Mouse (Mus musculus) splenic B cell, adult 2 months (primary cell): ENCODE measurements at regions not wholly inside any gene's neighbourhood (a gene's known extent, or its start where the extent isn't known, plus 50 kb on each side); places are given as distances from the start of the nearest gene placed in this dataset.

Source experiments
- DNase-seq: peaks from one replicate; pipeline ENCODE4 v3.0.0-alpha.2; 2011; ENCODE audit warnings: low read depth, low spot score
- H3K27me3 ChIP-seq: 2 replicates; pipeline ENCODE4 v1.6.1; 2012; ENCODE audit warnings: mild to moderate bottlenecking, low read length, moderate library complexity, mixed read lengths; ENCODE audit not compliant: control insufficient read depth, poor library complexity, insufficient read depth, severe bottlenecking
- H3K36me3 ChIP-seq: 2 replicates; pipeline ENCODE4 v1.6.1; 2012; ENCODE audit warnings: mild to moderate bottlenecking, low read length, moderate library complexity, mixed read lengths; ENCODE audit not compliant: control insufficient read depth, poor library complexity, insufficient read depth, severe bottlenecking

DNA sequence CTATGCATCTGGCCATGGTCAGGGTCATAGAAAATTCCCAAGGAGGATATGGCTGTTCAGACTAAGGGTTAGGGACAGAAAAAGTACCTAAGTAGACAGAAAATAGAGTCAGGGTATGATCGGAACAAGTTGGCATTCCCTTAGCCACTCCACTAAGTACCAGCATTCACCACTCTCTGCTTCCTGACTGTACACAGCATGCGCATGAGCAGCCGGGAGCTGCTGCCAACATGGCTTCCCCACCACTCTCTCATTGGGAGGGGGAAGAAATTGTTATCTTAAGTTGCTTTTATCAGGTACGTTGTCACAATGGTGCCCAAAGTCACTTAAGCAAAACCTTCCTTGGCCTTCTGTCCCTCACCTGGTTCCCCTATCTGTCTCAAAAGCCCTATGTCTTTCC lies 282.0 kb upstream of the Hs6st1 start:
- no peak for DNase-seq
- no peaks in the 10 kb centered on the region for H3K27me3 ChIP-seq
- no peaks in the 10 kb centered on the region for H3K36me3 ChIP-seq

DNA sequence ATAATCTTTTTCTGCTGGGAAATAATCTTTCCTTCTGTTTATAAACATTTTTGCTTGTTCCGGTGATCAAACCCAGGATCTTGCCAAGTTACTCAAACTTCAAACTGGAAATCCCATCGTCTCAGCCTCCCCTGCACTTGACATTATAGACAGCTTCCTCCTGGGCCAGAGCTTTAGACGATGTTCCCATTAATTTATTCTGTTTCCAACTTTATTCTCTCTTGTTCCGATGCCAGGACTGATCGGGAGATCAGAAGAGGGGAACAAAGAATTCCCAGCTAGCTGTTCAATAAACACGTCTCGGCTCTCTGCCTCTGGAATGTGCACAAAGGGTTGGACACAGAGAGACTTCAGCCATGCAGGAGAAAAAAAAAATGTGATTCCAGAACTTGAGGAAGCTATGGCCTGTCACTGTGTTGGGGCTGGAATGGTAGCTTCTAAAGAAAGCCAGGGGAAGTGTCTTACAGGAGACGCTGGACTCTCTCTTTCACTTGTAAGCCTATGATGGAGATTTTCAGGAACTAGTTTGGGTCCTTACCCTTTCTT lies 281.5 kb upstream of the Hs6st1 start:
- H3K27me3 ChIP-seq: no peaks in the 10 kb centered on the region
- no peak for DNase-seq
- H3K36me3 ChIP-seq: no peaks in the 10 kb centered on the region

DNA sequence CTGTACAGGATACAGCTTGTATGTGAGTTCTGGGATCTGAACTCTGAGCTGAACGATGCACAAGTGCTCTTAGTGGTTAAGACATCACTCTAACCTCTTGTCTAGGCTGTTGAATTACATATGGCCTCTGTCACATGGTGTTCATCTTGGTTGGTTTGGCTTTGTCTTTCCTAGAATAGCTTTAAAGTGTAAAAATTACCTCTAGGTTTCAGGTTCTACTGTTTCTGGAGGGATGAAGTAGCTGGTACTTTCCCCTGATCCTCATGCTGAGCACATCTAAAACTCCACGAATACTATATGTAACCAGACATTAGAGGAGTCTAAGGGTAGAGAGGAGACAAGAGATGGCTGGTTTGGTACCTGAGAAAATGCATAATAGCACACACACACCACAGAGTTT lies 271.1 kb upstream of the Hs6st1 start:
- Histone ChIP-seq H3K27me3 (no peaks in the 10 kb centered on the region), H3K36me3 (no peaks in the 10 kb centered on the region)
- no peak for DNase-seq

DNA sequence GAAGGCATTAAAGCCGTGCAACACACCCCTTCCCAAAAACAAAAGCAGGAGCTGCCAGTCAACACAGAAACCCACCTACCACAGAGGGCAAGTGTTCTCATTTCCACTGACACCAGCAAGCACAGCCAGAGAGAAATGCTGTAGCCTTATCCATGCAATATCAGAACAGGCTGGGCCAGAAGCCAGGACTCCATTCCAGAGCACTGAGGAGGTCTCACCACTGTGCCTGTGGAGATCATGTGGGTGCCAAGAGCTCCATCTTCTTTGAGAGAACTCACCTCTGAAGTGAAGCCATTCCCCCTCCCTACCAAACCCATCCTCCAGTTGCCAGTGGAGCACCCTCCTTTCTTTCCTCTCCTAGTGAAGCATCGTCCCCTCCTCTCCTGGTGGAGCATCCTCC lies 270.7 kb upstream of the Hs6st1 start:
- Histone ChIP-seq H3K36me3 (no peaks in the 10 kb centered on the region), H3K27me3 (no peaks in the 10 kb centered on the region)
- no peak for DNase-seq

DNA sequence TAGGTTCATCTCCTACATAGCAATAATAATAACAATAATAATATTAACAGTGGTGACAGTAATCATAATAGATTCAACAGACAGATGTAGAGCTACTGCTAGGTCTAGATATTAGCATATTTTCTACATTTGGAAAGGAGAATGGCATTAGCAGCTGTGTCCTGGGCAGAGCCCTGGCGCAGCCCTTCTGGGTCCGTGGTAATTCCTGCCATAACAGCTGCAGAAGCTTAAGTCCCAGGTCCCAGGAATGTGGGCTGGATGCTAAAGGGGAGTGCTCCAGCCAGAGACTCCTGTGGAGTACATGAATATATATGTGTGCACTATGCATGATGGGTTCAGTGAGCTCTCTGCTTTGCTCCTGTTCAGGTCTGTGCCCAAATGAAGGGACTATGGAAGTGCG lies 262.7 kb upstream of the Hs6st1 start:
- no peak for DNase-seq
- no peaks in the 10 kb centered on the region; the same call in 1 of the 2 replicates for H3K36me3 ChIP-seq

DNA sequence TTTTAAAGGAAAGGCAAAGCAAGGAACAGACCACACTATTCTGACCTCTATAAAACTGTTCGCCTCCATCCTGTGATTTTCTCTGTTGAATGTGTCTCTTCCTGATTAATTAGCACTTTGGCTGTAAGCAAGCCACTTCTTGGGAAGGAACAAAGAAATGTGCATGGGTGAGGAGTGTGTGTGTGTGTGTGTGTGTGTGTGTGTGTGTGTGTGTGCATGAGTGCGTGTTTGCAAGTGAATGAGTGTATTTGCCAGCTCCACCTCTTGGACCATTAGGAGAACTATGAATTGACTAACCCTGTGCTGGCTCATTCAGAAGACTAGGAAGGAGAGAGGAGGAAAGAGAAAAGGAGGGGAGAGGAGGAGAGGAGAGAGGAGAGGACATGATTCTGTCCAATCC lies 261.9 kb upstream of the Hs6st1 start:
- no peak for DNase-seq
- Histone ChIP-seq H3K36me3 (no peaks in the 10 kb centered on the region; the same call in 1 of the 2 replicates), H3K27me3 (no peaks in the 10 kb centered on the region)

More for the DNA sequence above, 262.7 kb upstream of the Hs6st1 start:
- H3K27me3 ChIP-seq: no peaks in the 10 kb centered on the region

DNA sequence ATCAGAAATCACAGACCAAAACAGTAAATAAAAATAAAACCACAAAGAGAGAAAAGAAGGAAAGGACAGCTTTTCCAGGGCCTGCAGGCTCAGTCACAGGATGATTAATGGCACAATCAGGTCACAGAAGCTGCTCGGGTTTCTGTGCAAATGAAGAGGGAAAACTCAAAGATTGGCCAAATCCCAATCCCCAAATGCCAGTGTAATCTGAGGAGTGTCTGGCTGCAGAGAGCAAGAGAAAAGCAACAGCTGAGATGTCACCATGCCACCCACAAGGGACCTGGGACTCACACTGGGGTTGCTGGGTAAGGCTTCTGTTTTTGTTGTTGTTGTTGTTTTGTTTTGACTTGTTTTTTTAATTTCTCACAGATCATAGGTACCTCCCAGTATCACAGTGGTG lies 261.5 kb upstream of the Hs6st1 start:
- DNase-seq: no peak
- Histone ChIP-seq H3K36me3 (no peaks in the 10 kb centered on the region; the same call in 1 of the 2 replicates), H3K27me3 (no peaks in the 10 kb centered on the region)

DNA sequence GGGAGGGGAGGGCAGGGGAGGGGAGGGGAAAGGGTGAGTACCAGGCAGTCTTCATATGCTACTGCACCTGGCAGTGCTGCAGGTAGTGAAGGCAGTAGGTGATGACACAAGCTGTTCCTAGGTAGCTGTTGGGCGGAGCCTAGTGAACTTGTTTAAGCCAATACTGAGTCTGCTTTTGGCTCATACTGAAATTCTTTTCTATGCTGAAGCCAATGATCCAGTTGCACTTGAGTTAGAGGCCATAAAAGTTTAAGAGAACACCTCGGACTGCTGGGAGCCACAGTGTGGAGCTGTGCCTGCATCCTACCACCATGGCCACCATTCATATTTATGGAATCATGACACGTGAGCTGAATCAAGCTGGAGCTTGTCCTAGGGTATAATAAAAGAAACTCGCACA lies 259.3 kb upstream of the Hs6st1 start:
- Histone ChIP-seq H3K27me3 (no peaks in the 10 kb centered on the region), H3K36me3 (no peaks in the 10 kb centered on the region; the same call in 1 of the 2 replicates)
- DNase-seq: no peak

DNA sequence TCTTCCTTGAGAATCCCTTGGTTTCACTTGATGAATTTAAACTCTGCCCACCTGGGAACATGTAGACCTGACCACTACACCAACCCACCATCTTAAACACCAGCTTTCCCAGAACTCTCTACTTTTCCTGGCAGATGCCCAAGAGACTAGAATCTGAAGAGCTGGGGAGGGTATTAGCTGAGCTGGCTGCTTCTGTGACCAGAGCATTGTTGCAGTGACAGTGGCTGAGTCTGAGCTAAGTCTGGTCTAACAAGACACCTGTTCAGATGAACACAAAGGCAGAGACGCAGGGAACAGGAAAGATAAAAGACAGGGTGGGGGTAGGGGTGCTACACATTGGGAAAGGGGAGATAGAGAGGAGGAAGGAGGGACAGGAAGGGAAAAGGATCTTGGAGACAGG lies 258.9 kb upstream of the Hs6st1 start:
- no peaks in the 10 kb centered on the region; the same call in 1 of the 2 replicates for H3K36me3 ChIP-seq
- no peaks in the 10 kb centered on the region for H3K27me3 ChIP-seq
- DNase-seq: no peak

DNA sequence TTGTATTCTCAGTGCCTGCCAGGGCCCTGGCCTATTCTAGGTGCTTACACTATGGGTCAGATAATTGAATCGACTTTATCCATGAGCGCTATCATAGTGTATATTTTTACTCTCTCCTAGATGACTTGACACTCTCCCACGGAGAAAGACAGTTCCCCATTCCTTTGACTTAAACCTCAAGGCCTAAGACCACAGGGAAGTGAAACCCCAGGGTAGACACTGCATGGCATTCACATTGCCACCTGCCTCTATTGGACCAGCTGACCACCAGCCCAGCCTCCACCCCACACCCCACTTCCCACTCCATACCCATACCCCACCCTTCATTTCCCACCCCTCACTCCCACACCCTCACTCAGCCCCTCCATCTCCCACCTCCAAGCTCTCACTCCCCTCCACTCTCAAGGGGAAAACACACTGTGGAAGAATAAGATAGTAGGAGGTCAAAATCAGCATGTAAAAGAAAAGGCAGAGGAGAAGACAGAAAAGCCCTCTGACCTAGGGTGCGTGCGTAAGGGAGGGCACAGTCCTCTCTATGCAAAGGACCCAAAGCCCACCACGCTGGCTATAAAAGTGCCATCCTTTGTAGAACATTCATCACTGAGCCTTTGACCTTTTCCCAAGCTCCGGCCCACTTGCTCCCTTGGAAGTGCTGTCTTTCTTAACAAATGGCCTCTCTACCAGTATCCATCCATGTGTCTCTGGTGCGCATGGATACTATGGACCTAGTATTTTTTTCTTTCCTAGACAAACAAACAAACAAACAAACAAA lies 257.4 kb upstream of the Hs6st1 start:
- no peaks in the 10 kb centered on the region for H3K27me3 ChIP-seq
- peak; percentile 44 for DNase-seq

DNA sequence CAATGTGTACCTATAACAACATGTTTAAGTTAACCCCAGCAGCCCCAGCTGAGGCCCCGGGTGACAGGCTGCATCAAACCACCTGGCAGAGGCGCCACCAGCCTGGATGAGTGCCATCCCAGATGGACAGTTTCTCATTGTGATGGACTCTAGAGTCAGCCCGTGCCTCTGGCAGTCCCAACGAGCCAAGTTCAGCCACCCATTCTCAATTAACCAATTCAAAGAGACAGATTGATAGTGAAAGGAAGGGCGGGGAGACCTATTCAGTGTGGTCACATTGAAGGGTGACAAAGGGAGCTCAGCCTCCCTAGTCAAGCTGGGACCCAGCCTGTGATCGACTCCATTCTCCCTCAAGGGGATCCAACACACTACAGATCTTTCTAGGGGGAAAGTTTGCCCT lies 256.8 kb upstream of the Hs6st1 start:
- H3K36me3 ChIP-seq: no peaks in the 10 kb centered on the region; the same call in 1 of the 2 replicates
- DNase-seq: no peak
- H3K27me3 ChIP-seq: no peaks in the 10 kb centered on the region

More for the DNA sequence above, 257.4 kb upstream of the Hs6st1 start:
- H3K36me3 ChIP-seq: no peaks in the 10 kb centered on the region; the same call in 1 of the 2 replicates

DNA sequence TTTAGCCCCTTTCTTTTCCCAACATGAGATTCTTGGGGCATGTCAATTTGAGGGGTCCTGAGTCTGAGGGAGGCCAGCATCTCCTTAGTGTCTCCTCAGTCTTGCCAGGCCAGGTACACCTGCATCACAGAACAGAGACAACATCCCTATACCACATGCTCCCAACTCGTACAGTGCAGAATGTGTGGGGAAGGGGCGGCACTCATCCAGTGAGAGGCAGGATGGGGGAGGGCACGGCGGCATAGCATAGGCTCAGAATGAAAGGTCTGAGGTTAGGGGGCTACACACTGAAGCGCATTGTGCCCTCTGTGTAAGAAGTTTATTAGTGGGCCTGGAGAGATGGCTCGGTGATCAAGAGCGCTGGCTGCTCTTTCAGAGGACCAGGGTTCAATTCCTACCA lies 256.4 kb upstream of the Hs6st1 start:
- Histone ChIP-seq H3K36me3 (no peaks in the 10 kb centered on the region; the same call in 1 of the 2 replicates), H3K27me3 (no peaks in the 10 kb centered on the region)
- no peak for DNase-seq

DNA sequence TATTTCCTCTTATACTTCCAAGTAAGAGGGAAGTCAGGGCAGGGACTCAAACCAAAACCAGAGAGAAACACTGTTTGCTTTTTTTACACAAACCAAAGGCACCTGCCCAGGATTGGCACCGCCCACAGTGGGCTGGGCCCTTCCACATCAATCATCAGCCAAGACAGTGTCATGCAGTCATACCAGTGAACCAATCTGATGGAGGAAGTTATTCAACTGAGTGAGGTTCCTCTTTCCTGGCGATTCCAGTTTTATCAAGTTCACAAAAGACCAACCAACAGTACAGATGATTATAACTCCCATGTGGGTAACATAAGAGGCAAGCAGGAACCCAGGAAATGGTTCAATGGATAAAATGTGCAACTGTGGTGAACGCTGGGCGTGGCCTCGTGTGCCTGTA lies 254.6 kb upstream of the Hs6st1 start:
- no peaks in the 10 kb centered on the region; the same call in 1 of the 2 replicates for H3K36me3 ChIP-seq
- H3K27me3 ChIP-seq: no peaks in the 10 kb centered on the region
- DNase-seq: peak; percentile 71

DNA sequence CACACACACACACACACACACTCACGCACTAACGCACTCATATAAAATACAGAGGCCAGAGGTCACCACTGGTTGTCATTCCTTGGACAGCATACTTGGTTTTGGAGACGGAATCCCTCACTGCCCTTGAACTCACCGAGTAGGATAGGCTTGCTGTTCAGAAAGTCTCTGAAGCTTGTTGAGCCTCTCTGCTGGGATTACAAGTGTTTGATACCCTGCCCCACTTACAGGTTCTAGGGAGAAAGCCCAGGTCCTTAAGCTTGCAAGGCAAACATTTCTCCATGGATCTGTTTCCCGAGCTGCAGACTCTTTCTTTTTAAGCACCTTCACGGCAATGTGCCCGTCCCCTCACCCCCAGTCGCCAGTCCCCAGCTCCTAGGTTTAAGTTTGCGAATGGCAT lies 254.0 kb upstream of the Hs6st1 start:
- Histone ChIP-seq H3K27me3 (no peaks in the 10 kb centered on the region), H3K36me3 (no peaks in the 10 kb centered on the region; the same call in 1 of the 2 replicates)

DNA sequence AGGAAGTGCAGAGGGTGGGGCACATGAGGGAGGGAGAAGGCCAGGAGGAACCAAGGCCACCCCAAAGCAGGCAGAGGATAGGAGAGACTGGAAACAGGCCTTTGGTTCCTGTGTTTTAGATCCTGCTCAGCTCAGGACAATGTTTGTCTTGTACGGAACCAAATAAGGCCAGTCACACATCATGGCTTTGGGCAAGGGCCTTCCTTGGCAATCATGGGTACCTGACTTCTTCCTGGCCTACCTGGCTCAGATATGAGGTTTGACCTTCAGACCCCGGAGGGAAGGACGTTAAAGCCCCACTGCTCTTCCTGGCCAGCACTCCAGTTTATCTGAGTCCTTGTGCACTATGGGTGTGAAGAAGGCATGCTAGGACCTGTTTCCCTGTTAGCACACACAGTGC lies 253.4 kb upstream of the Hs6st1 start:
- H3K27me3 ChIP-seq: no peaks in the 10 kb centered on the region
- DNase-seq: no peak

More for the DNA sequence above, 254.0 kb upstream of the Hs6st1 start:
- DNase-seq: no peak

More for the DNA sequence above, 253.4 kb upstream of the Hs6st1 start:
- no peaks in the 10 kb centered on the region for H3K36me3 ChIP-seq
